Mouse (Mus musculus): ENCODE results near the gene Tmem50a. TPM values are rescaled to one million over a fixed set of nuclear protein-coding genes. Genes with fewer than 3 reads are reported as not detected.

Tmem50a gene
- polyA plus RNA-seq, 1 experiment = 156 TPM

DNA sequence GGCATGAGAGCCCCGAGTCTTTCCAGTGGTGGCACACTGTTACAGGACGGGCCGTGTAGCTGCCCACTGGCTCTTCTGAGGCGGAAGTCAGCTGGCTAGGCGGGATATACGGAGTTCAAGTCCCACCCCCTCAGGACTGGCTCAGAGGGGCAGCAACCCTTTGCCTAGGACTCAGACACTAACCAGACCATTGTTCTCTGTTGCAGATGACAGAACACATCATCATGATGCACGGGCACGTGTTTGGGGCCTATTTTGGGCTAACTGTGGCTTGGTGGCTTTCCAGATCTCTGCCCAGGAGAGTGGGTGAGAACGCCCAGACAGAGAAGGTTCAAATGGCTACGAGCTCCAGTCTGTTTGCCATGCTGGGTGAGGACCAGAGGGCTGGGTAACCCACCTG, 31.0 kb downstream of the Tmem50a start:
- H3K4me3 ChIP-seq (ENCODE audit: insufficient read depth, low read length) = no peak overlapping the region
- no peak overlapping the region for H3K27ac ChIP-seq (ENCODE audit: insufficient read depth, low read length)
- TF ChIP-seq POLR2A (IDR thresholded peaks at IDR 0.05; ENCODE audit: low read depth, low read length) = no peak
- TF ChIP-seq CTCF (IDR thresholded peaks at IDR 0.05; ENCODE audit: borderline replicate concordance, insufficient read depth, low read length) = no peak
- no peaks in the 10 kb centered on the region for H3K4me1 ChIP-seq (ENCODE audit: control insufficient read depth, insufficient read depth, low read length)

DNA sequence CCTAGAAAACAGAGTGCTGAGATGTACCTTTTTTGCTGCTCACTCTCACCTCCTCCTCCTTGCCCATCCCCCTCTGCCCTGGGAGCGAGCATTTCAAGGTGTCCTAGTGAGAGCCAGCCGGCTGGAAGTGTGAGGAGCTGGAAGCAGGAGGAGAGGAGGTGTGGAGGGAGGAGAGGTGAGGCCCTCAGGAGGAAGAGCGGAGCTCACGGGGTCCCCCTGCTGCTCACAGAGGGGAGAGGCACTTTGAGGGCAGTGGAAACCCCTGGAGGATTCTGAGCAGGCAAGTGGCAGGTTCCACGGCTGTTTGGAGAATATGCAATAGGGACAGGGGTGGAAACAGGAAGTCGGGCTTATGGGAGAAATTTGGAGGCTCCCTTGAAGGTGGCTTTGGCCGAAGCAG, 31.6 kb downstream of the Tmem50a start:
- no peak for TF ChIP-seq POLR2A (IDR thresholded peaks at IDR 0.05; ENCODE audit: low read depth, low read length)
- peak; percentile 47; the same call in 1 of the 2 replicates for TF ChIP-seq CTCF (IDR thresholded peaks at IDR 0.05; ENCODE audit: borderline replicate concordance, insufficient read depth, low read length)
- no peak overlapping the region for H3K4me3 ChIP-seq (ENCODE audit: insufficient read depth, low read length)

DNA sequence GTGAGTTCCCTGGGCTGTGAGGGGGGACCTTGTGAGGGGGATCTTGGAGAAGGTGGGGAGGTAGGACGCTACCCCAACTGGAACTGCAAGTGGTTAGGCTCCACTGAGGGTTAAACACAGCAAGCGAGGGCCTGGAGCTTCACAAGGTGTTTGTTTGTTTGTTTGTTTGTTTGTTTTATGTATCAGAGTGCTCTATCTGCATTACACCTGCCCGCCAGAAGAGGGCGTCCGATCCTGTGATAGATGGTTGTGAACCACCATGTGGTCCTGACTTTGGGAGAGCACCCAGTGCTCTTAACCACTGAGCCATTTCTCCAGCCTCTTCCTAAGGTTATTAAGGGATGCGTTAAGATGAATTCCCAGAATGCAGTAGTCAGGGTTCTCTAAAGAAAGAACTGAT, 34.8 kb downstream of the Tmem50a start:
- H3K27ac ChIP-seq (ENCODE audit: insufficient read depth, low read length) = no peak overlapping the region
- H3K4me1 ChIP-seq (ENCODE audit: control insufficient read depth, insufficient read depth, low read length) = no peaks in the 10 kb centered on the region
- no peak overlapping the region for H3K4me3 ChIP-seq (ENCODE audit: insufficient read depth, low read length)
- TF ChIP-seq POLR2A (IDR thresholded peaks at IDR 0.05; ENCODE audit: low read depth, low read length) (no peak), CTCF (IDR thresholded peaks at IDR 0.05; ENCODE audit: borderline replicate concordance, insufficient read depth, low read length) (peak; percentile 28; the same call in 1 of the 2 replicates)

More for the DNA sequence above, 31.6 kb downstream of the Tmem50a start:
- H3K4me1 ChIP-seq (ENCODE audit: control insufficient read depth, insufficient read depth, low read length) = no peaks in the 10 kb centered on the region
- no peak overlapping the region for H3K27ac ChIP-seq (ENCODE audit: insufficient read depth, low read length)

DNA sequence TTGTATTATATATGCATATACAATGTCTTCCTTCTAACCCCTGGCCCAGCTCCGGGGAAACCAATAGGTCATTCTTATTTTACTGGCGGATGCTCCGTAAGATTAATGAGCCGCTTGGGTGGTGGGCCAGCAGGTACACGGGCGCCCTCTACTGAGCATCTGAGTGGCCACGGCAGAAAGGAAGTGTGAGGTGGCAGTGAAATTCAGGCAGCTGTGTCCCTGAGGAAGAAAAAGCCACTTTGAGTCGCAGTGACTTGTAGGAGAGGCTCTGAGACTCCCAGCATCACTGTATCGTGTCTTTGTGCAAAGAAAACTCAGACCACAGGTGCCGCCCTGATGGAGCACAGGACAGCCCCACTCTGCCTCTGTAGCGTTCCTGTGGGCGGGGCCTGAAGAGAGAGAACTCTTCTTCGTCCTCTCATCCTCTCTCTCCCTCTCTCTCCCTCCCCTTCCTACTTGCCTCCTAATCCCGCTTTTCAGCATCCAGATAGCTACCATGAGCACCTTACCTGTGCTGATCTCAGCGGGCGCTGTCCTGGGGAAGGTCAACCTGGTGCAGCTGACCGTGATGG, 35.3 kb downstream of the Tmem50a start:
- Histone ChIP-seq H3K4me3 (ENCODE audit: insufficient read depth, low read length) (peak overlapping the region; percentile 41), H3K4me1 (ENCODE audit: control insufficient read depth, insufficient read depth, low read length) (no peaks in the 10 kb centered on the region), H3K27ac (ENCODE audit: insufficient read depth, low read length) (no peak overlapping the region)
- TF ChIP-seq POLR2A (IDR thresholded peaks at IDR 0.05; ENCODE audit: low read depth, low read length) = no peak
- TF ChIP-seq CTCF (IDR thresholded peaks at IDR 0.05; ENCODE audit: borderline replicate concordance, insufficient read depth, low read length) = peak; percentile 86

DNA sequence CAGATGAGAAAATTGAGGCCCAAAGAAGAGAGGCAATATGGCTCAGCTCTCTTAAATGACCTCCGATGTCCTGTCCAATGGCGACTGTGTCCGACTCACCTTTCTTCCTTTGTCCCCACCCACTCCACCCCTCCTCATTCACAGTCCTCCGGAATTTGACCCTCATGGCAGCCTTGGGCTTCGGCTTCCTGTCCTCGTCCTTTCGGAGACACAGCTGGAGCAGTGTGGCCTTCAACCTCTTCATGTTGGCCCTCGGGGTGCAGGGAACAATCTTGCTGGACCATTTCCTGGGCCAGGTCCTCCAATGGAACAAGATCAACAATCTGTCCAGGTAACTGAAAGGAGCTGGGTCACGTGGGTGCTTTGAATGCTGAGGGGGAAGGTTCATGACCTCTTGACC, 38.7 kb downstream of the Tmem50a start:
- Histone ChIP-seq H3K4me3 (ENCODE audit: insufficient read depth, low read length) (no peak overlapping the region), H3K4me1 (ENCODE audit: control insufficient read depth, insufficient read depth, low read length) (no peaks in the 10 kb centered on the region), H3K27ac (ENCODE audit: insufficient read depth, low read length) (no peak overlapping the region)
- no peak for TF ChIP-seq POLR2A (IDR thresholded peaks at IDR 0.05; ENCODE audit: low read depth, low read length)
- no peak for TF ChIP-seq CTCF (IDR thresholded peaks at IDR 0.05; ENCODE audit: borderline replicate concordance, insufficient read depth, low read length)

DNA sequence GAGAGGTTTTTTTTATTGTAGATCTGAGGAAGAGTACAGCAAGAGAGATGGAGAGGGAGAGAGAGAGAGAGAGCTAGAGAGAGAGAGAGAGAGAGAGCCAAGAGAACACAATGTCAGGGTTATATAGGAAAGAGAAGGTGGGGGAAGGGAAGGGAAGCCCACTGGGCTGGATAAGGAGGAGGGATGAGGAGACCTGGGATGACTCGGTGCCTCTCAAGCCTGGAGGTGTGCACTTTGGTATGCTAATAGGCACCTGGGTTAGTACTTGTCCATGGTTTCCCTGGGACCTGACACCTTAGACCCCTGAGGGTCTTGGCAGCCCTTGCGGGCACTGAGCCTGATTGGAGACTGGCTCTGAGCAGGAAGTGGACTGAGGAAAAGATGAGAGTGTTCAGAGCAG, 42.9 kb downstream of the Tmem50a start:
- no peak overlapping the region for H3K4me3 ChIP-seq (ENCODE audit: insufficient read depth, low read length)
- no peak overlapping the region for H3K27ac ChIP-seq (ENCODE audit: insufficient read depth, low read length)
- TF ChIP-seq POLR2A (IDR thresholded peaks at IDR 0.05; ENCODE audit: low read depth, low read length) (no peak), CTCF (IDR thresholded peaks at IDR 0.05; ENCODE audit: borderline replicate concordance, insufficient read depth, low read length) (no peak)
- H3K4me1 ChIP-seq (ENCODE audit: control insufficient read depth, insufficient read depth, low read length) = no peaks in the 10 kb centered on the region

DNA sequence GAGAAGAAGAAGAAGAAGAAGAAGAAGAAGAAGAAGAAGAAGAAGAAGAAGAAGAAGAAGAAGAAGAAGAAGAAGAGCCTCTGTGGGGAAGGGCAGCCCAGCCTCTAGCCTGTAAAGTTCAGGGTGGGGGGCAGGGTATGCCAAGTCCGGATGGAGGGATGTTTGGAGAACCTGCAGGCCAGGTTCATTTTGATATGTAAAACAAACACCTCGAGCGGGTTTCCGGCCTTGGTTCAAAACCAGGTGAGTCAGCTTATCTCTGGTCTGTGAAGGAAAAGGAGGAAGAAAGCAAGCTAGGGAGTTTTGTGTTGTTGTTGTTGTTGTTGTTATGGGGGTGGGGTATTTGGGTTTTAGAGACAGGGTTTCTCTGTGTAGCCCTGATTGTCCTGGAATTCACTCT, 43.3 kb downstream of the Tmem50a start:
- Histone ChIP-seq H3K4me1 (ENCODE audit: control insufficient read depth, insufficient read depth, low read length) (no peaks in the 10 kb centered on the region), H3K27ac (ENCODE audit: insufficient read depth, low read length) (no peak overlapping the region), H3K4me3 (ENCODE audit: insufficient read depth, low read length) (no peak overlapping the region)
- TF ChIP-seq CTCF (IDR thresholded peaks at IDR 0.05; ENCODE audit: borderline replicate concordance, insufficient read depth, low read length) = no peak
- no peak for TF ChIP-seq POLR2A (IDR thresholded peaks at IDR 0.05; ENCODE audit: low read depth, low read length)

DNA sequence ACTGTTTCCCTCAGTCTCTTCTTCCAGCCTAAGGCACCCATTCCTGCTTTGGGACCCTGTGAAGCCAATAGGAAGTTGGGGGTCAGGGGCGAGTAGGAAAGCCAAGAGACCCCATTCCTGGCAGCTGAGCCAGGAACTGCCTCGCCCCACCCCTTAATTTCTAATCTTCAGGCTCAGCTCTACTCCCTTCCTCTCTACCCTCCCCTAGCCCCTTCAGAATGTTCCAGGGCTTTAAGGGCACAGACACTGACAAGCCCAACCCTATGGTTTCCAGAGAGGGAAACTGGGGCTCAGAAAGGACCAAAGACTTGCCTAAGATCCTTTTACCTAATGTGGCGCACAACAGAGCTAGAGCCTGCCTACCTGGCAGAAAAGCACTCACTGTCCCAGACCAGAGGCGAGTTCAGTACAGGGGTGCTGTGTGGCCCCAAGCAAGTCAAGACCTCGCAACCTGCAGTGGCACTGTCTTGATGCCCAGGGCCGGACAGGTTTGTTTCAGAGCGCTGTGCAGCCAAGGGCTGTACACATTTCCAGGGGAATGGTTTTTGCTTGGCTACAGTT, 44.9 kb downstream of the Tmem50a start:
- Histone ChIP-seq H3K27ac (ENCODE audit: insufficient read depth, low read length) (no peak overlapping the region), H3K4me3 (ENCODE audit: insufficient read depth, low read length) (no peak overlapping the region), H3K4me1 (ENCODE audit: control insufficient read depth, insufficient read depth, low read length) (no peaks in the 10 kb centered on the region)
- TF ChIP-seq POLR2A (IDR thresholded peaks at IDR 0.05; ENCODE audit: low read depth, low read length) (no peak), CTCF (IDR thresholded peaks at IDR 0.05; ENCODE audit: borderline replicate concordance, insufficient read depth, low read length) (no peak)

DNA sequence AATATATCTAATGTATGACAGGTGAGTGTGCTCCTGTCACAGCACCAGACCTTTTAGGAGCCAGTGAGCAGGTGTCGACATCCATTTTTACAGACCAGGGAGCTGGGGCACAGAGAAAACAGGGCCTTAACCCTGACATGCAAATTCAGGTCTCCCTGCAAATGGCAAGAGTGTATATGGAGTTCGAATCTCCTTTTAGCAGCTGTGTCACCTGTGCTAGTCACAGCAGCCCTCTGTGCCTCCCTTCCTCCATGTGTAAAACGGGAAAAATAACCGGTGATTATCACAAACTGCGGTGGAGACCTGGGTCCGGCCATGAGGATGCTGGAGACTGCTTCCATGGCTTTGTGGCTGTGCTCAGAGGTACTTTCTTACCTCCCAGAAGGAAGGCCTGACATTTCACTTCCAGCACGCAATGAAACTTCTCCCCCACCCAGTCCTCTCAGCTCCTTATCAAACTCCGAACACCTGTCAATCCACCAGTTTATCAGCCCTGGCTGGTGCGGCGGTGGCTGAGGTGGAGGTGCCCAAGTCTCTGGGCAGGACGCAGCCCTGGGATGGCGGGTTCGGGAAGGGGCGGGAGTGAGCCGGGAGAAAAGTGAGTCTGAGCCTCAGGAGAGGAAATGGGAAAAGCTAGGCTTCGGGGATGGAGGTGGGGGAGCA, 45.6 kb downstream of the Tmem50a start:
- no peak overlapping the region for H3K4me3 ChIP-seq (ENCODE audit: insufficient read depth, low read length)
- H3K27ac ChIP-seq (ENCODE audit: insufficient read depth, low read length) = no peak overlapping the region
- TF ChIP-seq POLR2A (IDR thresholded peaks at IDR 0.05; ENCODE audit: low read depth, low read length) = no peak
- no peak for TF ChIP-seq CTCF (IDR thresholded peaks at IDR 0.05; ENCODE audit: borderline replicate concordance, insufficient read depth, low read length)
- H3K4me1 ChIP-seq (ENCODE audit: control insufficient read depth, insufficient read depth, low read length) = no peaks in the 10 kb centered on the region

DNA sequence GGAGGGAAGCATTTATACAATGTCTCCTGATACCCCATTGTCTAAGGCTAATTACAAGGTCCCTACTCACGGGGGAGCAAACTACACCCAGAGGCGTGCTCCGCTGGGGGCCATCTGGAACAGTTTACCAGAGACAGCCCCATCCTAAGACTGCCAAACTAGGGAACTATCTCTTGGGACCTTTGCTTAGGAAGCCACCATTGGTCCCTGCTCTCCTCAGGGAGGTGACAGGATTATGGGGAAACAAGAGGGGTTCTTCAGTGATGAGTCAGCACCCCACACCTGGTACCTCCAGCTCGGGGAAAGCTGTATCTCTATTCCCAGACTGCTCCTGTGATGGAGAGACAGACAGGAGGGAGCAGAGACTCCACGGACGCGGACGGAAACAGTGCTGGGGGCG, 46.3 kb downstream of the Tmem50a start:
- no peak overlapping the region for H3K27ac ChIP-seq (ENCODE audit: insufficient read depth, low read length)
- H3K4me1 ChIP-seq (ENCODE audit: control insufficient read depth, insufficient read depth, low read length) = no peaks in the 10 kb centered on the region
- TF ChIP-seq CTCF (IDR thresholded peaks at IDR 0.05; ENCODE audit: borderline replicate concordance, insufficient read depth, low read length) (no peak), POLR2A (IDR thresholded peaks at IDR 0.05; ENCODE audit: low read depth, low read length) (no peak)
- H3K4me3 ChIP-seq (ENCODE audit: insufficient read depth, low read length) = no peak overlapping the region
